Mouse (Mus musculus) testis, adult 2 months (tissue): ENCODE data around the gene Rbks. TPM values are rescaled to one million over a fixed set of nuclear protein-coding genes. Genes with fewer than 3 reads are reported as not detected.

Source experiments
- H3K27ac ChIP-seq: fragments of 200-500 bp; 2 replicates; pipeline ENCODE4 v1.5.1; 2012; ENCODE audit warnings: low read depth, low read length; ENCODE audit not compliant: control insufficient read depth, insufficient read depth
- H3K27me3 ChIP-seq: fragments of 200-500 bp; 2 replicates; pipeline ENCODE4 v1.6.1; 2012; ENCODE audit warnings: mild to moderate bottlenecking, low read length, moderate library complexity; ENCODE audit not compliant: control insufficient read depth, insufficient read depth
- H3K36me3 ChIP-seq: fragments of 200-500 bp; 2 replicates; pipeline ENCODE4 v1.6.1; 2012; ENCODE audit warnings: mild to moderate bottlenecking, low read length; ENCODE audit not compliant: control insufficient read depth, insufficient read depth
- H3K4me1 ChIP-seq: fragments of 200-500 bp; 2 replicates; pipeline ENCODE4 v1.6.1; 2012; ENCODE audit warnings: low read length; ENCODE audit not compliant: control insufficient read depth, insufficient read depth
- H3K4me3 ChIP-seq: fragments of 200-500 bp; 2 replicates; pipeline ENCODE4 v1.5.1; 2012; ENCODE audit warnings: low read depth, mild to moderate bottlenecking, low read length, moderate library complexity, mixed read lengths; ENCODE audit not compliant: control insufficient read depth
- CTCF ChIP-seq: fragments of 200-500 bp; IDR thresholded peaks from 2 replicates; pipeline ENCODE4 v1.5.1; 2012; ENCODE audit warnings: low read depth, mild to moderate bottlenecking, inconsistent platforms, low read length, moderate library complexity; ENCODE audit not compliant: control insufficient read depth, insufficient read depth, insufficient replicate concordance
- POLR2A ChIP-seq: fragments of 200-500 bp; IDR thresholded peaks from 2 replicates; pipeline ENCODE4 v1.6.1; 2012; ENCODE audit warnings: low read depth, mild to moderate bottlenecking, inconsistent platforms, low read length, moderate library complexity; ENCODE audit not compliant: control insufficient read depth
- polyA plus RNA-seq: library from polyadenylated mRNA; depleted of rRNA; stranded (reverse); fragments of >200 nt; gene quantifications from 2 replicates; pipeline ENCODE4 v1.2.3, GENCODE M21; 2012

Rbks gene
- polyA plus RNA-seq, 1 experiment: 19.4 TPM

DNA sequence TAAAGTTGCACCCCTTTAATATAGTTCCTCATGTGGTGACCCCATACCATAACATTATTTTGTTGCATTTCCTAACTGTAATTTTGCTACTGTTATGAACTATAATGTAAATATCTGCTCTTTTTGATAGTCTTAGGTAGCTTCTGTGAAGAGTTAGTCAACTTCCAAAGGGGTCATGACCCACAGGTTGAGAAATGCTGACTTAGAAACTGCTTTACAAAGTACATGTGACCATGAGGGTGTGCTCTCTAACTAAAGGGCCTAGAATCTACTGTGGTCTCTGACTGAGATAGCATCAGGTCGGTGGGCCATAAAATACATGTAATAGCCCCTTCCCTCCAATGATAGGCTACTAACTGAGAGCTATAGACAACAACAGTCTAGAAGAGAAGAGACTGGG is 19.4 kb downstream of the Rbks start:
- Histone ChIP-seq H3K27me3 (no peaks in the 10 kb centered on the region), H3K36me3 (no peaks in the 10 kb centered on the region), H3K4me3 (no peak overlapping the region), H3K27ac (no peak overlapping the region), H3K4me1 (no peaks in the 10 kb centered on the region)
- TF ChIP-seq CTCF: no peak
- TF ChIP-seq POLR2A: no peak

GRCm38 (mm10) chr5:31673431-31673830 is 24.0 kb downstream of the Rbks start:
- H3K4me1 ChIP-seq: no peaks in the 10 kb centered on the region
- no peak overlapping the region for H3K4me3 ChIP-seq
- H3K27me3 ChIP-seq: no peaks in the 10 kb centered on the region
- H3K36me3 ChIP-seq: no peaks in the 10 kb centered on the region
- no peak for TF ChIP-seq CTCF
- no peak for TF ChIP-seq POLR2A
- no peak overlapping the region for H3K27ac ChIP-seq

- TF ChIP-seq CTCF (no peak), POLR2A (no peak)
- Histone ChIP-seq H3K36me3 (no peaks in the 10 kb centered on the region; the same call in 1 of the 2 replicates), H3K27ac (no peak overlapping the region)
These were observed 26.3 kb downstream of the Rbks start for GRCm38 (mm10) chr5:31671137-31671536.

GRCm38 (mm10) chr5:31669984-31670383 is 27.4 kb downstream of the Rbks start:
- H3K27me3 ChIP-seq: no peaks in the 10 kb centered on the region
- no peaks in the 10 kb centered on the region; the same call in 1 of the 2 replicates for H3K36me3 ChIP-seq
- H3K27ac ChIP-seq: no peak overlapping the region

More at GRCm38 (mm10) chr5:31671137-31671536, 26.3 kb downstream of the Rbks start:
- H3K4me1 ChIP-seq: no peaks in the 10 kb centered on the region
- H3K4me3 ChIP-seq: no peak overlapping the region
- H3K27me3 ChIP-seq: no peaks in the 10 kb centered on the region

DNA sequence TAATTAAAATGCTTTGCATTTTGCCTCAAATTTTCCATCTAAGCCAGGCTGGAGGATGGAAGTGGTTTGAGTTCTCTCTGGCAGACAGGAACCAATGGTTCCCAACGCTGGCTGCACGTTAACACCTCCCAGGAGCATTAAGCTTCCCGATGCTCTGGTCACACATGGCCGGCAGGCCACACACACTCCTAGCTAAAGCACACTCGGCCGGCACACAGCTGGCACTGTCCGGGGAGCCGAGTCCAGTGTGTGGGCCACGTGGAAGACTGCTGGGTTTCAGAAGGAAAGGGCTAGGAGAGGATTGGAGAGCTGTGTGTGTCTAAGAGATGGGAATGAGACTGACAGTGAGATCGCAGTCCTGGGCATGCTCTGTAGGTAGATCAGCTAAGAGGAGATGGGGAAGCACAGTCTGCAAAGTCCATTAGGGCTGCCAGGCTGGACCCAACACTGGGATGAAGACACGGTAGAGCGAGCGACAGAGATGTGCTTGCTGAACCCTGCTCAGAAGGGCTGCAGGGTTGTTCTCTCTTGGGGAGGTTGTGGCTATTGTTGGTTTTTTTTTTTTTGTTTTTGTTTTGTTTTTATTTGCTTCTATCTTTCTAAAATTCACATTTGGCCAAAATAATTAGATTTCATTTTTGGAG is 29.0 kb downstream of the Rbks start:
- no peak for TF ChIP-seq POLR2A
- no peaks in the 10 kb centered on the region; the same call in 1 of the 2 replicates for H3K36me3 ChIP-seq
- H3K4me3 ChIP-seq: no peak overlapping the region
- no peaks in the 10 kb centered on the region for H3K4me1 ChIP-seq
- H3K27me3 ChIP-seq: no peaks in the 10 kb centered on the region
- H3K27ac ChIP-seq: no peak overlapping the region

More at GRCm38 (mm10) chr5:31669984-31670383, 27.4 kb downstream of the Rbks start:
- no peak overlapping the region for H3K4me3 ChIP-seq
- no peaks in the 10 kb centered on the region for H3K4me1 ChIP-seq
- no peak for TF ChIP-seq POLR2A
- TF ChIP-seq CTCF: no peak

GRCm38 (mm10) chr5:31666176-31666575 is 31.3 kb downstream of the Rbks start:
- TF ChIP-seq CTCF (no peak), POLR2A (no peak)
- Histone ChIP-seq H3K36me3 (no peaks in the 10 kb centered on the region; the same call in 1 of the 2 replicates), H3K27me3 (no peaks in the 10 kb centered on the region), H3K4me1 (no peaks in the 10 kb centered on the region), H3K4me3 (no peak overlapping the region), H3K27ac (no peak overlapping the region)

- H3K27me3 ChIP-seq: no peaks in the 10 kb centered on the region
- H3K4me3 ChIP-seq: no peak overlapping the region
- no peaks in the 10 kb centered on the region for H3K36me3 ChIP-seq
- TF ChIP-seq POLR2A (no peak), CTCF (no peak)
- no peak overlapping the region for H3K27ac ChIP-seq
- no peaks in the 10 kb centered on the region for H3K4me1 ChIP-seq
These were observed 41.7 kb downstream of the Rbks start for GRCm38 (mm10) chr5:31655688-31656190.
